Mouse (Mus musculus): Measurements from ENCODE around the gene Uba2. TPM values are rescaled to one million over a fixed set of nuclear protein-coding genes. Genes with fewer than 3 reads are reported as not detected.
"Not testable (repeated sequence)": the region's sequence is repeated elsewhere in the genome, so short reads cannot be mapped to it uniquely, and the experiment has no call there.

Uba2 gene
- polyA plus RNA-seq, 1 experiment from 2014 or later, result 87.8 TPM

DNA sequence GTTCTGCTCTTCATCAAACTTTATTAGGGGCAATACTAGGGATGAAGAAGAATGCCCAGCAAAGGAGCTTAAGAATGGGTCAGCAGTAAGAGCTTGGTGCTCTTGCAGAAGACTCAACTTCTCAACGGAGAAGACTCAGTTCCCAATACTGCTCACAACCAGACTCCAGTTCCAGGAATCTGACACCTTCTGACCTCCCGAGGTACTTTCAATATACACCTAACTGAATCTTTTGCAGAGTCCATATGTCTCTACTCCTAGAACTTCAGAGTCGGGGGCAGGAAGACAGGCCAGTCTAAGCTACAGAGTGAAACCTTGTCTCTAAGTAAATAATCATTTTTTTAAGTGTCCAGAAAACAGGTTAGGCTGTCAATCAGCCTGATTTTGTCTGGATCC lies 37.4 kb downstream of the Uba2 start:
- WGBS (ENCODE audit: insufficient replicate concordance), result 12% methylated on average over 3 of the region's 3 CpGs
- peak overlapping the region; percentile 47; the same call in 1 of the 2 replicates for H3K9ac ChIP-seq
- no peak overlapping the region for H3K27ac ChIP-seq (replicated peaks)
- no peaks in the 10 kb centered on the region for H3K36me3 ChIP-seq (replicated peaks)
- H3K9me3 ChIP-seq (replicated peaks), result no peaks in the 10 kb centered on the region
- peaks cover 56% of the 10 kb centered on the region for H3K27me3 ChIP-seq
- peak overlapping the region; percentile 58 for H3K4me3 ChIP-seq (replicated peaks)
- H3K4me2 ChIP-seq, result peak overlapping the region; percentile 59
- peaks cover 5% of the 10 kb centered on the region; the same call in 1 of the 2 replicates for H3K4me1 ChIP-seq (replicated peaks)
- ATAC-seq (ENCODE audit: insufficient read depth), result no peak

GRCm38 (mm10) chr7:34131118-34131517 lies 38.3 kb downstream of the Uba2 start:
- Histone ChIP-seq H3K4me3 (replicated peaks) (no peak overlapping the region), H3K9me3 (replicated peaks) (no peaks in the 10 kb centered on the region), H3K27ac (replicated peaks) (no peak overlapping the region), H3K4me1 (replicated peaks) (peaks cover 5% of the 10 kb centered on the region; the same call in 1 of the 2 replicates), H3K4me2 (no peak overlapping the region), H3K36me3 (replicated peaks) (no peaks in the 10 kb centered on the region), H3K9ac (no peak overlapping the region), H3K27me3 (peaks cover 56% of the 10 kb centered on the region)
- ATAC-seq (ENCODE audit: insufficient read depth), result no peak
- WGBS (ENCODE audit: insufficient replicate concordance), result 46% methylated on average over 3 of the region's 3 CpGs

- H3K27me3 ChIP-seq, result peaks cover 12% of the 10 kb centered on the region
- no peaks in the 10 kb centered on the region for H3K9me3 ChIP-seq (replicated peaks)
- no peak overlapping the region for H3K9ac ChIP-seq
- H3K27ac ChIP-seq (replicated peaks), result no peak overlapping the region
- WGBS (ENCODE audit: insufficient replicate concordance), result 69% methylated on average over 3 of the region's 3 CpGs
- no peaks in the 10 kb centered on the region for H3K4me1 ChIP-seq (replicated peaks)
- no peak overlapping the region for H3K4me3 ChIP-seq (replicated peaks)
- no peak overlapping the region for H3K4me2 ChIP-seq
- H3K36me3 ChIP-seq (replicated peaks), result no peaks in the 10 kb centered on the region
- ATAC-seq (ENCODE audit: insufficient read depth), result no peak
Observed at GRCm38 (mm10) chr7:34126291-34126690, 43.1 kb downstream of the Uba2 start.

GRCm38 (mm10) chr7:34125346-34125745 lies 44.1 kb downstream of the Uba2 start:
- H3K4me3 ChIP-seq (replicated peaks), result no peak overlapping the region
- H3K27me3 ChIP-seq, result peaks cover 3% of the 10 kb centered on the region
- H3K36me3 ChIP-seq (replicated peaks), result no peaks in the 10 kb centered on the region
- H3K9ac ChIP-seq, result no peak overlapping the region
- no peak overlapping the region for H3K4me2 ChIP-seq
- no peaks in the 10 kb centered on the region for H3K4me1 ChIP-seq (replicated peaks)
- H3K27ac ChIP-seq (replicated peaks), result no peak overlapping the region
- no peaks in the 10 kb centered on the region for H3K9me3 ChIP-seq (replicated peaks)
- WGBS (ENCODE audit: insufficient replicate concordance), result 75% methylated on average over 9 of the region's 9 CpGs
- ATAC-seq (ENCODE audit: insufficient read depth), result no peak

- Histone ChIP-seq H3K9me3 (replicated peaks) (no peaks in the 10 kb centered on the region), H3K4me3 (replicated peaks) (no peak overlapping the region)
- 61% methylated on average over 6 of the region's 6 CpGs for WGBS (ENCODE audit: insufficient replicate concordance)
Observed at GRCm38 (mm10) chr7:34122987-34123720, 46.2 kb downstream of the Uba2 start.

GRCm38 (mm10) chr7:34120636-34121035 lies 48.8 kb downstream of the Uba2 start:
- WGBS (ENCODE audit: insufficient replicate concordance), result 31% methylated on average over 1 of the region's 1 CpGs
- not testable (repeated sequence) for H3K4me3 ChIP-seq (replicated peaks); ATAC-seq (ENCODE audit: insufficient read depth); H3K9me3 ChIP-seq (replicated peaks); H3K36me3 ChIP-seq (replicated peaks); H3K9ac ChIP-seq; H3K27ac ChIP-seq (replicated peaks); H3K4me2 ChIP-seq; H3K27me3 ChIP-seq; H3K4me1 ChIP-seq (replicated peaks)

More at GRCm38 (mm10) chr7:34122987-34123720, 46.2 kb downstream of the Uba2 start:
- no peaks in the 10 kb centered on the region for H3K36me3 ChIP-seq (replicated peaks)
- H3K27ac ChIP-seq (replicated peaks), result no peak overlapping the region
- no peaks in the 10 kb centered on the region for H3K27me3 ChIP-seq
- no peaks in the 10 kb centered on the region for H3K4me1 ChIP-seq (replicated peaks)
- H3K4me2 ChIP-seq, result no peak overlapping the region
- no peak overlapping the region for H3K9ac ChIP-seq
- ATAC-seq (ENCODE audit: insufficient read depth), result no peak

DNA sequence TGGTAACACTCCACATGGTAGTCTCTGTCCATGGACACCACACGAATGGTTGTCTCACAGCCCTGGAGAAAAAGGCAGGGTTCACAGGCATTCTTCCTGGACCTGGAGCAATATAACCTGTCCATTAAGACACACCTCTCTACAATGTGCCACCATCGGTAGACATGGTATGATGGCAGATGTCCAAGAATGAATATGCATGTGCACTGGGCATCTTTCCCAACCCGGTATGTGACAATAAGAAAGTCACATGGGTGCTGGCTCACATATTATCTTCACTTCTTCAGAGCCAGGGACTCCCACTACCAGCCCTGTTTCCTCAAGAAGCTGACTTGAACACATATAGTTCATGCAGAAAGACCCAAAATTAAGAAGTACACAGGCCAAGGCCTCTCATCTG lies 52.8 kb downstream of the Uba2 start:
- no peak for ATAC-seq (ENCODE audit: insufficient read depth)
- WGBS (ENCODE audit: insufficient replicate concordance), result 67% methylated on average over 3 of the region's 3 CpGs
- H3K4me2 ChIP-seq, result no peak overlapping the region

DNA sequence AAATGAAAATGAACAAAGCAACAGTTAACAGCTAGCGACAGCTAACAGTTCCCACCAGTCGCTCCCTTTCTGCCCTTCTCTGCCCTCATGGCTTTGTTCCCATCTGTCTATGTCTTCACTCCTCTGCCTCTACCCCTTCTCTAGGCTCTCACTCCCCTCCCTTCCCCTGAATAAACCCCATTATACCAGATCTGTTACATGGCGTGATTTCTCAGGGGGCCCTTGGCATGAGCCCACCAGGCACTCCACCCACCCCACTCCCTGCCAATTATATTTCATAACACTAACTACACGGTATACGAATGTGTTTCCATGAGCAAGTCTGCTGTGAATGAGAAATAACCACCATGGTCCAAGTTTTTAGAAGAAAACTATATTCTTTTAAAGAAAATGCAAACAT lies 60.2 kb downstream of the Uba2 start:
- H3K9ac ChIP-seq, result no peak overlapping the region
- no peaks in the 10 kb centered on the region for H3K9me3 ChIP-seq (replicated peaks)
- no peak for ATAC-seq (ENCODE audit: insufficient read depth)
- 72% methylated on average over 5 of the region's 5 CpGs for WGBS (ENCODE audit: insufficient replicate concordance)
- no peak overlapping the region for H3K4me3 ChIP-seq (replicated peaks)
- no peak overlapping the region for H3K27ac ChIP-seq (replicated peaks)
- H3K4me1 ChIP-seq (replicated peaks), result no peaks in the 10 kb centered on the region
- H3K4me2 ChIP-seq, result no peak overlapping the region
- no peaks in the 10 kb centered on the region for H3K27me3 ChIP-seq
- peaks cover 11% of the 10 kb centered on the region; the same call in 1 of the 2 replicates for H3K36me3 ChIP-seq (replicated peaks)

More for the DNA sequence above, 52.8 kb downstream of the Uba2 start:
- Histone ChIP-seq H3K9me3 (replicated peaks) (no peaks in the 10 kb centered on the region), H3K27ac (replicated peaks) (no peak overlapping the region), H3K4me1 (replicated peaks) (no peaks in the 10 kb centered on the region), H3K9ac (no peak overlapping the region), H3K27me3 (no peaks in the 10 kb centered on the region), H3K4me3 (replicated peaks) (no peak overlapping the region), H3K36me3 (replicated peaks) (peaks cover 12% of the 10 kb centered on the region; the same call in 1 of the 2 replicates)

GRCm38 (mm10) chr7:34101276-34101675 lies 68.1 kb downstream of the Uba2 start:
- no peaks in the 10 kb centered on the region for H3K27me3 ChIP-seq
- no peak for ATAC-seq (ENCODE audit: insufficient read depth)
- H3K9me3 ChIP-seq (replicated peaks), result no peaks in the 10 kb centered on the region
- no peak overlapping the region for H3K27ac ChIP-seq (replicated peaks)
- H3K4me1 ChIP-seq (replicated peaks), result no peaks in the 10 kb centered on the region
- H3K4me3 ChIP-seq (replicated peaks), result no peak overlapping the region
- no peak overlapping the region for H3K4me2 ChIP-seq
- no peaks in the 10 kb centered on the region for H3K36me3 ChIP-seq (replicated peaks)
- no peak overlapping the region for H3K9ac ChIP-seq

DNA sequence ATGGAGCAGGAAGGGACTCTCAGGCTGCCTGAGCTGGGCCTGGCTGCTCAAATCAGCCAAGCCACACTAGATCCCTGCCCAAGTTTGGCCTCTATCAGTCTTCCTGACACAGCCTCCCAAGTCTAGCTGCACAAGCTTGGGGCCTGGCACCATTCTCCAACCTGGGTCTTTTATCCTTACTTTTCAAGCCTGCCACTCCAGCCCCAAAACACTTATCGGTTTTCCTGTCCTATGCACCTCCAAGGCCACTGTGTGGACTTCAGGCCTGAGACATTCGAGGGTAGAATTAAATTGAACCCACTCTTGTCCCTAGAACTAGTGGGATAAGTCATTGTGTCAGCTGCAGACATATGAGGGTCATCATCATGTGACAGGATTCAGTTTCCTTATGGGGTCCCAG lies 69.4 kb downstream of the Uba2 start:
- Histone ChIP-seq H3K27me3 (no peaks in the 10 kb centered on the region), H3K4me3 (replicated peaks) (no peak overlapping the region), H3K27ac (replicated peaks) (no peak overlapping the region), H3K9me3 (replicated peaks) (no peaks in the 10 kb centered on the region), H3K4me1 (replicated peaks) (no peaks in the 10 kb centered on the region), H3K36me3 (replicated peaks) (no peaks in the 10 kb centered on the region), H3K4me2 (no peak overlapping the region), H3K9ac (no peak overlapping the region)
- no peak for ATAC-seq (ENCODE audit: insufficient read depth)
- WGBS (ENCODE audit: insufficient replicate concordance), result 40% methylated on average over 2 of the region's 2 CpGs

- no peak within 1 kb of the TSS for H3K4me2 ChIP-seq
- no peak within 1 kb of the TSS for H3K9ac ChIP-seq
- H3K9me3 ChIP-seq (replicated peaks), result no peaks in the 10 kb centered on the region
- no peak within 1 kb of the TSS for H3K27ac ChIP-seq (replicated peaks)
- 40% methylated on average over 3 of the region's 3 CpGs for WGBS (ENCODE audit: insufficient replicate concordance)
- H3K36me3 ChIP-seq (replicated peaks), result no peaks in the 10 kb centered on the region
- no peak within 1 kb of the TSS for H3K4me3 ChIP-seq (replicated peaks)
- no peaks in the 10 kb centered on the region for H3K27me3 ChIP-seq
- no peaks in the 10 kb centered on the region for H3K4me1 ChIP-seq (replicated peaks)
- ATAC-seq (ENCODE audit: insufficient read depth), result no peak
Observed at GRCm38 (mm10) chr7:34094911-34095481, 74.4 kb downstream of the Uba2 start, which contains the start of gene Scgb1b30. Gene Scgb1b30, plus strand, starts transcription at chr7:34095431.

All from liver, embryonic 15.5 days (tissue).